Mouse (Mus musculus): Measurements from ENCODE around the gene Fubp1.
"Not testable (repeated sequence)": the region's sequence is repeated elsewhere in the genome, so short reads cannot be mapped to it uniquely, and the experiment has no call there.

Gene Fubp1

DNA sequence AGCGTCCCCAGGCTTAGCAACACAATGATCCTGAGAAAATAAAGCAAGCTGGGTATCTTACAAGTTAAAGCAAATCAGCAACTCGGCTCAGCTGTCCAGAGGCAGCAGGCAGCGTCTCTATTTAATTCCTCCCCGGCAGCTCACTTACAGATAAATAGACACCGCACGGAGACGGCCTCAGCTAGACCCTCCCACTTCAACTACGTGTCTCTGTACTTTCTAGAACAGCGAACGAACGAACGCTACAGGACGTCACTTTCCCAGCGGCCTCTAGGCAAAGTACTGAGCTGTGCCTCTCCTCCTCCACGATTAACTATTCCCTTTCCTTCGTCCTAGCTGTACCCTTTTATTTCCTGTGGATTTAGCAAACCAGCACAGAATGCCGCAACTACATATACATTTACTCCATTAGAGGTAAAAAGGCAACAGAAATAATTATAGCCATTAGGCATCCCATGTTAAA is 16.6 kb upstream of the Fubp1 start:
- peak; percentile 86 for DNase-seq

DNA sequence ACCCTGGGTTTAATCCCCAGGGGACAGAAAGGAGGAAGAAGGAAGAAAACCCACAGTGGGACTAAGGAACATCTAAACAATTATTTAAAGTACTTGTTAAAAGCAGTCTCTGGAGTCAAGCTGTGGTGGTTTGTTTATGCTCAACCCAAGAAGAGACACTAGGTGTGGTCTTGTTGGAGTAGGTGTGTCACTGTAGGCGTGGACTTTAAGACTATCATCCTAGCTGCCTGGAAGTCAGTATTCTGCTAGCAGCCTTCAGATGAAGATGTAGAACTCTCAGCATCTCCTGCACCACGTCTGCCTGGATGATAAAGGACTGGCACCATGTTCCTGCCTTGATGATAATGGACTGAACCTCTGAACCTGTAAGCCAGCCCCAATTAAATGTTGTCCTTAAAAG is 13.0 kb upstream of the Fubp1 start:
- not testable (repeated sequence) for DNase-seq

DNA sequence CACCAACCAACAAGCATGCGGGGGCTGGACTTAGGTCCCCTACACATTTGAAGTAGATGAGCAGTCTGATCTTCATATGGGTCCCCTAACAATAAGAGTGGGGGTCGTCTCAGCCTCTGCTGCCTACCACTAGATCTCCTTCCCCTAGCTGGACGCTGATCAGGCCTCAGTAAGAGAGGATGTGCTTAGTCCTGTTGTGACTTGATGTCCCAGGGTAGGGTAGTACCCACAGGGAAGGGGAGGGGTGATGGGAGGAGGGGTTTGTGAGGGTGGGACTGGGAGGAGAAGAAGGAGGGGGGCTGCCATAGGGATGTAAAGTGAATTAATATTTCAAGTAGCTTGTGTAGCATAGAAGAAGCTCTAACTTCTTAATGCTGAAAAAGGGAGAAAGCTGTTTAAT is 11.1 kb upstream of the Fubp1 start:
- DNase-seq = no peak

GRCm38 (mm10) chr3:152201181-152201580 is 9.0 kb upstream of the Fubp1 start:
- DNase-seq = no peak

GRCm38 (mm10) chr3:152201651-152202050 is 8.6 kb upstream of the Fubp1 start:
- DNase-seq = no peak

GRCm38 (mm10) chr3:152202942-152203341 is 7.3 kb upstream of the Fubp1 start:
- no peak for DNase-seq

DNA sequence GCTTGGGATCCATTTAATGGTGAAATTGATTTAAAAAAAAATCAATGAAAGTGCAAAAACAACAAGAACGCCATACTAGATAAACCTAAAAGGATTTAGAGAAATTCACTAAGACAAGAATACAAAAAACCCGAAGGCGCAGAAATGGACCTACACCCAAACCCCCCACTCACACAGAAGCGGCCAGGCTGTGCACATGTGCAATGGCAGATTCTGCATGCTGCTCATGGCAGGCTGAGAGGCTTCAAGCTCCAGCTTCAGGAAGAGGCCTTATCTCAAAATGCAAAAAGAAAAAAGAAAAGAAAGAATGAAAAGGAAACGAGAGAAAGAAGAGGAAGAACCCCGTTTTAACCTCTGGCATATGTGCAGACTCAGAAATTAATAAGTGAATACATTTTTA is 6.8 kb upstream of the Fubp1 start:
- DNase-seq = peak; percentile 58

DNA sequence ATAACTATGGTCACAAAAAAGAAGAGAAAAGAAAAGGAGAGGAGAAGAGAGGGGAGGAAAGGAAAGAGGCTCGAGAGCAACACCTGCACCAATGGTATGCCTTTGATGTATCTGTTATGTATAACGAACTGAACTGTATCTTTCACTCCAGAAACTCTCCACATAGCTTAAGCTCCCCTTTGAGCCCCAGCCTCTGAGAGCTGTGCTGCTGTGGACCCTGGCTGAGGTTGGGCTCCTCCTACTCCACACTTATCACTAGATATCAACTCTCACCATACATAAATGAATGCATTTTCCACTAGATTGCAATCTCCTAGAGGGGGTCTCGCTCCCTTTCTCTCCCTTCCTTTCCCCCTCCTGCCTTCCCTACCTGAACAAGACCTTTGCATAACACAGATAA is 6.2 kb upstream of the Fubp1 start:
- peak; percentile 81 for DNase-seq

DNA sequence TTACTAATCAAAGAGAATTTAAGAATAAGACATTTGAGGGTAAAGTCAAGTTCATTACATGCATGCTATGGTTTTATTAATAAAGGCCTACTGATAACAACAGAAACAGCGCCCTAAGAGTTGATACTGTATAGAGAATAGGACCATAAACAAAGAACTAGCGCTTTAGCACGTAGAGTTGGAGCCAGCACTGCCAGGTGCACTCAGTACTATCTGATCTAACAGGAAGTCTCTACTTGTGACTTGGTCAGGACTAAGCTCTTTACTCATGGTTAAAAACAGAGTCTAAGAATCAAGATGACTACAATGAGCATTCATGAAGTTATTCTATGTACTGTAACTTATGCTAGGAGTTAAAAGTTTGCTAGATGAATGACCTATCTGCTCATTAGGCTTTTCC is 5.6 kb upstream of the Fubp1 start:
- peak; percentile 59 for DNase-seq

DNA sequence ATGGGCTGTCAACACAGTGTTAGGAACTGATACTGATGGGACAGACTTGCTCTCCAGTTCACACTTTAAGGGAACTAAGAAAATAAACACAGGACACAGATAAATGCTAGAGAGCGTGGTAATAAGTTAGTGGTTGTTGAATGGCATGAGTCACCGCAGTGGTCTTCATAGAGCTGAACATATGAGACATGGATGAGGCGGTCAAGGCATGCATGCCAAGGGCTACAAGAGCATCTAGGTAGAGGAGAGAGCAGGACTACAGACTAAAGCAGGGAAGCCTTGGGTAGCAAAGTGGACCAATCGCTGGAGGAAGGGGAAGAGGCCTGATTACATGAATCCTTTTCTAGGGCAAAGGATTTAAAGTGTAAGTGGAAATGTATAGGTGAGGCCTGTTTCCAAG is 3.1 kb upstream of the Fubp1 start:
- no peak for DNase-seq

DNA sequence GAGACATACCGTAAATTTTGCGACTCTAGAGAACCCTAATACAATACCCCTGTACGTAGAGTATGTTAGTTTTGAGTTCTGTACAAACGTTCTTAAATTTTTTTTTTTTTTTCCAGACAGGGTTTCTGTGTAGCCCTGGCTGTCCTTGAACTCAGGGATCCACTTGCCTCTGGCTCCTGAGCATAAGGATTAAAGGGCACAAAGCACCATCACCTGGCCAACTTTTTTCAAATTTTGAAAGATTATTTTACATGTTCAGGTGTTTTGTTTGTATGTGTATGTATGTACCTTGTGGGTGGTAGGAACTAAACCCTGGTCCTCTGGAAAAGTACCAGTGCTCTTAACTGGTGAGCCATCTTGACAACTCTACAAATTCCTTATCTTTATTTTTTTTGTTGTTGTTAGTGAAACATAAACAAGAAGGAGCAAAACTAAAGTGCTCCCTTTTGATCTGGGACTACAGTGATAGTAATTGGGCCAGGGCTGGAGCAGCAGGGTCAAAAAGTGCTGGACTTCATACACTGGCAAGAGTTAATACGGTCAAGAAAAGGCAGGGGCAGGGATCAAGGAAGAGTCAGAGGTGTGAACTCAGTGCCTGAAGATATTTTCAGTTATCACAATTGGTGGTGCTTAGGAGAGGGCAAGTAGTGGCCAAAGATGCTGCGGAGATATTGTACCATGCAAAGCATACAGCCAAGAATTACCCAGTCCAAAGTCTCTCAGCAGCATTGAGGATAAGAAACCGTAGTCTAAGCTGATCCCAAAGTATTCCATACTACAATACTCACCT is 1.9 kb upstream of the Fubp1 start:
- no peak for DNase-seq

- no peak for DNase-seq
Observed at GRCm38 (mm10) chr3:152209177-152209966, 850 bp upstream of the Fubp1 start.

GRCm38 (mm10) chr3:152210728-152211391 is 638 bp downstream of the Fubp1 start:
- DNase-seq = peak; percentile 85

DNA sequence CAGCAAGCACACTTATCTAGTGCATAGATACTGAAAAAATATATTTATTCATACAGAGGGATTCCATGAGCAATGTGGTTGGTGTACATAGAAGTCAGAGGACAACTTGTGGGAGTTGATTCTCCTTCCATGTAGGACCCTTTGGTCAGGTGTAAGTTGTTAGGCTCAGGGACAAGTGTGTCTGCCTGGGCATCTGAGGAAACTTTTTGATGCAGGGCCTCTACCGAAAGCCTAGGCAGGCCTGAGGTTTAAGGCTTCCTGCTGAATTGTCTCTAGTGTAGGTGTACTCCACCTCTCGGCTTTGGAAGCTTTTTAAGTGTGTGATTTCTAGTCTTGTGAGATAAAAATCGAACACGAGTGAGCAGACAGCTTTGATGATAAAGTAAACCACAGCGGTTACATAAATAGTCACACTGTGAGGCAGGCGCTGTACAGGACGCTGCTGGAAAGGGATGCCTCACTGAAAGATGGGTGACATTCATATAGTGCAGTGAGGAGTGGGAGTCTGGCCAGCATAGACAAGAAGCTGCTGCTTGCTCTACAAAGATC is 1.6 kb downstream of the Fubp1 start:
- DNase-seq = peak; percentile 60

GRCm38 (mm10) chr3:152213416-152213815 is 3.2 kb downstream of the Fubp1 start:
- no peak for DNase-seq

DNA sequence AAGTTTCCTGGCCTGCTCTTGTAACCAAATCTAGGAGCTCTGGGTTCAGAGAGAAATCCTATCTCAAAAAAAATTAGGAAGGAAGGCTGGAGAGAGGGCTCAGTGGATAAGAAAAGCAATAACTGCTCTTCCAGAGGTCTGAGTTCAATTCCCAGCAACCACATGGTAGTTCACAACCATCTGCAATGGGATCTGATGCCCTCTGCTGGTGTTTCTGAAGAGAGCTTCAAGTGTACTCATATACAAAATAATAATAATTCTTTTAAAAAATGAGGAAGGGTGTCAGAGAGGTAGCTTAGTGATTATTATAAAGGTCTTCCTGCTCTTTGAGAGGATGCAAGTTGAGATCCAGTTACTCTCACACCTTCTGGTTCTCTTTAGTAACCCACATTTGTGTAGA is 14.7 kb downstream of the Fubp1 start:
- DNase-seq = no peak

DNA sequence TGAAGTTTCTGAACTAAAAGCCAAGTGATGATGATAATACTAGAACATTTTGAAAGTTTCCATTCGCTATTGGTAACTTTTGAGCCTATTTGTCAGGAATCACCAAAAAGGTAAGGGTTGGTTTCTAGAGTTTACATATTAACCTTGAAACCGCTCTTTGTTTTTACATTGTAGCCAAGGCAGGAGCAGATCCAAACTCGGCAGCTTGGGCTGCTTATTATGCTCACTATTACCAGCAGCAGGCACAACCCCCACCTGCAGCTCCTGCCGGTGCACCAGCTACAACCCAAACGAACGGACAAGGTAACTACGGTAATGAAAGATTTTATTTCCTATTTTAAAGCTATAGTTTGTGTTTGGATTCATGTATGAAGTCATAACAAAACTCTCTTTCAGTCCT is 15.7 kb downstream of the Fubp1 start:
- DNase-seq = no peak

DNA sequence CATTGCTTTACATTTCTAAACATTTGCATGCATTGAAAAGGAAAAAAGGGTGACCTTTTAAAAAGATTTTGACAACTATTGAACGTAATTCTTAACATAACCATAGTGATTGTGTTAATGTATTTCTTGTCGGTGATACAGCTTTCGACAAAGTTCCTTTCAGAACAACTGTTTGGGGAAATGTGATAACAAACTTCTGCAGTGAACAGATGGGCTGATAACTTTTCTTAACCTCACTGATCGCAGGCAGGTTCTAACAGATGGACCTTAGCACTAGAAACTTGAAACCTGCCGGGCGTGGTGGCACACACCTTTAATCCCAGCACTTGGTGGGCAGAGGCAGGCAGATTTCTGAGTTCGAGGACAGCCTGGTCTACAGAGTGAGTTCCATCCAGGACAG is 18.6 kb downstream of the Fubp1 start:
- no peak for DNase-seq

DNA sequence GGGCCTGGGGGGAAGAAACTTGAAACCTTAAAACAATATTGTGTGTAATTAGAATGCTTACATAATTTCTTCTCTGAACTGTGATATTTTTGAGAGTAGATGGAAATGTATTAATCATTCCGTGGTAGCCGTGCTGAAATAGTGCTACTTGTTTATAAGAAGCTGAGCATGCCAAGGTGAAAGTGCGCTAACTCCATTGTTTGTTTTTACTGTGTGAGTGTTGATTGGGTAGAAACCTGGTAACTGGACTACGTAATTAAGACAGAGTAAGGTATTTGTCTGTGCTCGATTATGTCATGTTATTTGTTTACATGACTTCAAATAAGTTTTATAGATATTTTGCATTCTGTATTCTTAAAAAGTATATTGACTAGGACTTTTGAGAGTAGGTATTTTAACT is 19.0 kb downstream of the Fubp1 start:
- DNase-seq = no peak

DNA sequence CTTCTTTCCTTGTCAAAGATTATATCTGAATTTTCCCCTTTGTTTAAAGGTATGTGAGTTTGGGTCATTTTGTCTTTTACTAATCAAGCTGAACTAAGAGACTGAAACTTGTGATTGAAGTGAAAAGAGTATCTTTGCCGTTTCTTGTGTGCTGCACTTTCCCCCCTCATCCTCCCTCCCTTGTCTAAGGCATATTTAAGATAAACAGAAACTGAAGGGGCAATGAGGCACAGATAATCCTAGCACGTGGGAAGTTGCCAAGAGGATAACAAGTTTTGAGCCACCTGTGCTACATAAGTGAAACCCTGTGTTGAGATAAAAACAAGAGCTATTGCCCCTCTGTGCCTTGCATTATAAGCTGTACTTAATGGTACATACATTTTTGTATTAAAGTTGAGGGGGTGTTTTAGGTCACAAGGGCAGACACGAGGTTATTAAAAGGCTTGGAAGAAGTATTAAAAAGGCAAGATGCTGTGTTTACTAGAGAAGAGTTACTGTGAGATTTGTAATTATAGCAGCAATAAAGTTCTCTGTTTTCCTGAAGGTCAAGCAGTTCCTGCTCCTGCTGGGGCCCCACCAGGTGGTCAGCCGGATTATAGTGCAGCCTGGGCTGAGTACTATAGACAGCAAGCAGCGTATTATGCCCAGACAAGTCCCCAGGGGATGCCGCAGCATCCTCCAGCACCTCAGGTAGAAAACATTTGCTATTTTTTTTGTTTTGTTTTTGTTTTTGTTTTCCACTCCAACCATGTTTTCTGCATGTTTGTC is 21.3 kb downstream of the Fubp1 start:
- no peak for DNase-seq

GRCm38 (mm10) chr3:152235238-152235637 is 25.0 kb downstream of the Fubp1 start:
- DNase-seq = no peak

DNA sequence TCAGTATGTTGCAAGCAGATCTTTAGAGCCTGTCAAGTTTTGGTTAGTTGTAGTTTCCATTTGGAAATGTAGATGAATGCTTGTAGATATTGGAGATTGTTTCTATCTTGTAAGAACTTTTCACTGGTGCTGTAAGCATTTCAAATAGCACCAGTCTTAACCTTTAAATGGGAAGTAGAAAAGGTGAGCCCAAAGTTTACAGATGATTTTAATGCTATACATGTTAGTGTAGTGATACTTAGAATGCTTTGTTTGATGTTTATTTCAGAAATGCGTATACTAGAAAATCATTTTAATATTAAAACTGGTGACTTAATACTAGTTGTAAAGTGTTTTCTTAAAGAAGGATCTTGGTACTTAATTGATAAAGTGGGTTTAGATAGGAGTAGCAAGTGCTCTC is 25.6 kb downstream of the Fubp1 start:
- no peak for DNase-seq

GRCm38 (mm10) chr3:152238836-152239235 is 28.6 kb downstream of the Fubp1 start:
- peak; percentile 18 for DNase-seq
